Mouse (Mus musculus) megakaryocyte-erythroid progenitor cell, adult 5-6 weeks (primary cell): Measurements from ENCODE around the gene Grk4. TPM values are rescaled to one million over a fixed set of nuclear protein-coding genes. Genes with fewer than 3 reads are reported as not detected.
A peak's percentile ranks its signal among the peaks of the same experiment; 100 is the strongest.

Experiments used
- ATAC-seq: replicated peaks from 2 replicates; pipeline ENCODE4 v1.8.0; 2016; ENCODE audit warnings: mild to moderate bottlenecking, inconsistent platforms; ENCODE audit not compliant: severe bottlenecking, poor library complexity, low FRiP score, low TSS enrichment
- total RNA-seq, 2 experiments: library from RNA; stranded (forward) in 1 of 2; stranded (reverse) in 1 of 2; fragments of 200-1000, 215-1000 nt in 1 of 2; fragments of >200 nt in 1 of 2; fragmentation: Nextera tagmentation in 1 of 2; gene quantifications; 2 replicates each; pipeline ENCODE4 v1.2.3; 2014 to 2017

Grk4 gene
- 0.74 and 5.0 TPM in 2 replicates for total RNA-seq (2014; fragmentation: Nextera tagmentation)
- 0.65 and 0.99 TPM in 2 replicates for total RNA-seq (2017)

DNA sequence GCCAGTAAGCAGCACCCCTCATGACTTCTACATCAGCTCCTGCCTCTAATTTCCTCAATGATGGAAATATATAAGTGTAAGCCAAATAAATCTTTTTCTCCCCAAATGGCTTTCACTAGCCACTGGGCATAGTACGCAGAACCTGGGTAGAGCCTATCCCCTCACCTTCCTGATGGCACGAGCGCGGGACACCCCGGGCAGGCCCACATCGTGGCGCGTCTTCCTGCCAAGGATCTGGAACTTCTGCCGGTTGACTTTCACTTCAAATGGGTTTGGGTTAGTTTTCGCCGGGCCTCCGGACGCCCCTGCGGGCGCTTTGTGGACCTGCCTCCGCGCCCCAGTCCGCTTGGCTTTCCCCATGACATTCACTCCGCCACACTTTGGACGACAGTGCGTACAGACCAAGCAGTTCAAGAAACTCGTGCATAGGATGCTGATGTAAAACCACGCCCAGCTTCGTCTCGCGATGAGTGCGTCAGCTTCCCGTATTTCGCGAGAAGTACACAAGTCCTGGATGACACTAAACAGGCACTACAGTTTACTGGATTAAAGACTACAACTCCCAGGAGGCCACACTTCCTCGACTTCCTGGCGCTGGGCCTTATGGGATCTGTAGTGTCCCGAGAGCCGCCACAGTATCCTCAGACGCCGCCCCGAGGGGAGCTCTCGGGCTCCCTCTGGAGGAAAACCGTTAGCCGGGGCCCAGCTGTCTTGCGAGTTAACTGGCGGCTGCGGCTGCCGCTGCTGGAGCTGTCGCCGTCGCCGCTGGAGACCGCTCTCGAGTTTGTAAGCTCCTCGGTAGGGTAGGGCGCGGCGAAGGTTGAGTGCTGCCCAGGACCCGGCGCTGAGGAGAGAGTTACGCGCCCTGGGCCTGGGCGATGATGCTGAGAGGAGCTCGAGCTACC, at the start of gene Grk4, which contains the start of gene Nop14:
Grk4 (plus strand) TSS at position 694 of the 905 bp plus-strand sequence.
Nop14 (minus strand) TSS at position 463 of the 905 bp plus-strand sequence.
- ATAC-seq, result peak; percentile 97

DNA sequence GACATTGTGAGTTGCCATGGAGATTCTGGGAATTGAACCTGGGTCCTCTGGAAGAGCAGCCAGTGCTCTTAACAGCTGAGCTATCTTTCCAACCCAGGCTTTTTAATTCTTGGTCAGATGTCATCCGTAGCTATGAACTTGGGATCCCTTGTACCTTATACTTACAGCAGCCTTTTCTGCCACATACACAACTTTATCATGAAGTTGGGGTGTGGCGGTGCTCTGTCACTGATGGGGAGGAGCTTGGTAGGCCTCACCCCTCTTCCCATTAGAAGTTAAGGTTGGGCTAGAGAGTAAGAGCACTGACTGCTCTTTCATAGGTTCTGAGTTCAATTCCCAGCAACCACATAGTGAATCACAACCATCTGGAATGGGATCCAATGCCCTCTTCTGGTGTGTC, 27.2 kb upstream of the Grk4 start:
- ATAC-seq, result no peak; the same call in 1 of the 2 replicates

DNA sequence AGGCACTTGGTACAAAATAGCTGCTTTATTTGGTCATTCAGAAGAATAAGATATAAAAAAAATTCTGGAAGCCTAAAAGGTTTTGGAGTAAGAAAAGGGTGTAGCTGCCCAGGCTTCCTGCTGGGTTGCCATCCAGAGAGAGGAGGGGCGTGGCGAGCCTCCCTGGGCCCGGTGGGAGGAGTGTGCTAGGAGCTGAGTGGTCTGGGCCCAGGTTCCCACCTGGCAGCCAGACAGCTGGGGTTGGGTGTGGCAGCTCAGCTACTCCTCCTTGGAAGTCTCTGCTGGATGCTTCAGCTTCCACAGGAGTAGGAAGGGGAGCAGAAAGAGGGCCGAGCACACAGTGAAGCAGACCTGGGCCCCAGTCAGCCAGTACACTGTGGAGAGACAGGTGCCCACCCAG, 26.5 kb upstream of the Grk4 start:
- no peak for ATAC-seq

DNA sequence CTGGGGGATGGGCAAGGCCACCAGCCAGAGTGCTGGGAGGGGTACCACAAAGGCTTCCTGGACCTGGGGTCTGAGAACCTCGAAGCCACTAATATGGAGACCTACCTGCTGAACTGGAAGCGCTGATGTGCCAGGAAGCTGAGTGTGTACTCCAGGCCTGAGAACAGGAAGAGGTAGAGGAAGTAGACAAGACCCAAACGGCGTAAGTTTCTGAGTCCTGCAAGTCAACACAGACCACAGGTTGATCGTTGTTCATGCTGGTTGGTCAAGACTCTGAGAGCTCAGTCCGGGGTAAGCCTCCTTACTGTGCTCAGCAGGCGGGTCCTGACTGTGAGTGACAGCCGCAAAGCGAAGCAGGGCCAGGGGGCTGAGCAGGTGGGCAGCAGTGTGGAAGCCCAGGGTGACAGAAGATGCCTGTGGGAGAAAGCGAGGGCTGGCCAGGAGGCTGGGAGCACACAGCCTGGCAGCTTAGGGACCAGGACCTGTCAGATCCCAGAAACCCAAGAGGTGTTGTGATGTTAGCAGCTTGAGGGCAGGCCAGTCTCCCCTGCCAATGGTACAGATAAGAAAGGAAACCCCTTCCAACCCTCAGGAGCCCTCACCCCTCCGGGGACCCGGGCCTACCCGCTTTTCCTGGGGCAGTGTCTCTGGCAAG, 25.3 kb upstream of the Grk4 start:
- ATAC-seq, result no peak

DNA sequence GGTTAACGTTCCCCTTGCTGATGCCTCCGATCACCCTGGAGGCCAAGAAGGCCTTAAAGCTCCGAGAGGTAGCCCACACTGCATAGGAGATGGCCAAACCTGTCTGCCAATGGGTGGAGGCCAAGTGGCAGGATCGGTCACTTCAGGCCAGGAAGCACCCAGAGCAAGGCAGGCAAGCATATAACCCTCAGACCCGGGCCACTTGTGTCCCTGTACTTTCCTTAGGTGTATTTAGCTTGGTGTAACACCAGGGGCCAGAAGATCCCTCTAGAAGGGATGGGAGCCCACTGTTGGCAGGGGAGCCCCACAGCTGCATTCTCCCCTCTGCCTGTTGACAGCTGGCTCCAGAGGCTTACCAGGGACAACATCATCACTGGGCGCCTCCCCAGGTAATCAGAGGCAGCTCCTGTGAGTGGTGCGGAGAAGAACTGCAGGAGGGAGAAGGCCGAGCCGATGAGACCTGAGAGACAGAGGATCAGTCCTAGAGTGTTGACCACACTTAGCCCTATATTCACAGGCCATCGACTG, 24.4 kb upstream of the Grk4 start:
- no peak for ATAC-seq

DNA sequence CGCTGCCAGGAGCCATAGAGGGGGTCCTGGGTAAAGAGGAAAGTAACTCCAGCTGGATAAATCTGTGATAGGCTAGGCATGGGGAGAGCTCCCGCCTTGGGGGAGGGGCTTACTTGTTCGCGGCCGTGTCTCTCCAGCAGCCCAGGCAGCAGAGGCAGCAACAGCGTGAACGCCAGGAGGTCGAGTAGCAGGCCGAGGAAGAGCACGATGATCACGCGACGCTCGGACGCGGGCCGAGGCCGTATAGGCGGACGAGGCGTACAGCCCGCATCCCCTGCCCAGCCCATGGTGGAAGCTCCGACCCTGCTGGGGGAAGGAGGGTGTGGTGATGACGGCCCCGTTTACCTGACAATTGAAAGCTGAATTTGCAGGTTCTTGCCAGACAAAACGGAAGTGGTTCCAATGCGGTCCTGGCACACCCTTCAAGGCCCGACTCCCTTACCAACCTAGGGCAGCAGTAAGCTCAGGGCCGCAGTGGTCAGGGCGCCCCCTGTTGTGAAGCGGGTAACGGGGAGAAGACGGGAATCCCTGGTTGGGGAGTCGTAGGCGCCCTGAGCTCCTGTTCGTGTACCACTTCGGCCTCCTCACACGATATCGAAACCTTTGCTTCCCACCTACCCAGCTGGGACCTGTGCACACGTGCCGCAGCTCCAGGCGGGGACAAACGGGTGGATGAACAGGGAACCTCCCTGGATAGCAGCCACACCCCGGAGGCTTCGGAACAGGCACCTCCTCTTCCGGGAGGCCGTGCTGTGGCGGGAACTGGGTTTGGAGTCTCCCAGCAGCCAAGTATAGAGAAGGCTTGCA, 23.5 kb upstream of the Grk4 start, which contains the start of gene Mfsd10:
Mfsd10 (minus strand) TSS at position 732 of the 807 bp plus-strand sequence.
- peak; percentile 82 for ATAC-seq

DNA sequence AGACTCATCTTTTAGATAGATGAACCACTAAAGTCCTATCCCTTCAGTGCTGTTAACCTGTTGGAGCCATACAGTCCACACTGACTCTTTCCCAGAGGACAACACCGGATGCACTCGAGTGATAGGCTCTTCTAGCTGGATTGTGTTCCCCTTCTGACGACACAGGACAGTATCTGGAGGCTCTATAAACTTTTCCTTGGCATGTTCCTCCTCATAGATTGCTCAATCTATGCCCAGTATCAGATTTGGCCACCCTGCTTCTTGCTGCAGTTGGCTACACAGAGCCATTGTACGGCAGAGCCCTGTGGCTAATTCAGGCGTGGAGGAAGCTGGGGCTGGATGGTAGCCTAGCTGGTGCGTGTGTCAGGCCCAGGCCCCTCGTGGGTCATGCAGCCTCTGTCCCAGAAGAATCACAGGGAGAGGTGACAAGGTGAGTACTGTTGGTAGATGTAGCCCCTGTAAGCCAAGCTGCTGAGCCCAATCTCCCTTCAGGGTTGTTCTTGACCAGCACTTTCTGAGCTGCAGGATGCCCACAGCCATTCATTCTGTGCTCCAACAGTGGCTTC, 22.5 kb upstream of the Grk4 start:
- no peak for ATAC-seq

DNA sequence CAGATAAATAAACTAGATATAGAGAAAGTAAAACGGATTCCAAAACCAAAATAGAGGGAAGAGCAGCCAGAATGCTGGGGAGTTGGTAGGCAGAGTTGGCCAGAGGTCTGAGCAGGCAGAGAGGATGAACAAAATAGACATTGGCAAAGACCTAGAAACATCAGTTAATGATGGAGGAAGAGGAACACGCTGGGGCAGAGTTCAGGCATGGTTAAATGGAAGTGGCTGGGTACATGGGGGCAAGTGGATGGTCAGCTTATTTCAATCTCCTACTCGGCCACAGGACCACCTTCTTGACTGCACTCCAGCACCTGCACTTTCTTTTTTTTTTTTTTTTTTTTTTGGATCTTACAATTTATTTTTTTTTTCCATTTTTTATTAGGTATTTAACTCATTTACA, 18.2 kb upstream of the Grk4 start:
- no peak for ATAC-seq

DNA sequence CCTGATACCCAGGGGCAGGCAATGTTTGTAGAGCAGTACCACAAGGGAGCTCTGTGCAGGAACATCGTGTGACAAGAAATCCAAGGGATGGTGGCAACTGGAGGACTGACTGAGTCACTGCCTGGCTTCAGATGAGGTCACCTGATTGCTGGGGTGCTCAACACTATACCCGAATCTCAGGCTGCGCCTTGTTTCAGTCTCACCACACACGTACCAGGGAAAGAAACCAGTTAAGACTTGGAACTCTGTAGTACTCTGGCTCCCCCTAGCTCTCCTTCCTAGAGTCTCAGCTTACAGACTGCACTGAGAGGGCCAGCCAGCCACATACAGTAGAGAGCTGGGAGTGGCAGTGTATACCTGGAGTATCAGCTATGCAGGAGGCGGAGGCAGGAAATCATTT, 17.2 kb upstream of the Grk4 start:
- peak; percentile 85 for ATAC-seq

DNA sequence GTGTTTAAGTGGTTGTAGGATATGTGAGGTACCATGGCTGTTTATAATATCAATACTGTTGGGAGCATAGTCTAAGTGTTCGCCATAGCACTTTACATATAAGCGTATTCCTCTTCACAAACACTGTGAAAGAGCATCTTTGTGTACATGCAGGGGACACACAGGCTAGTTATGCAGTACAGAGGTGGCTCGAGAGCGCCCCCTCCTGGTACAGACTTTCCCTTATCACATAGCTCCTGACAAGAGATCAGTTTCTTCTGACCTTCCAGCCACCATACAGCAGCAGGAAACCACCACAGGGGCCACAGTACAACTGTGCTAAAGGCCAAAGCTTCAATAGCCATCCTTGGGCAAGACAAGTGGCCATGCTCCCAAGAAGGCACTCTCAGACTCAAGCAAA, 12.6 kb upstream of the Grk4 start:
- ATAC-seq, result peak; percentile 69; the same call in 1 of the 2 replicates

DNA sequence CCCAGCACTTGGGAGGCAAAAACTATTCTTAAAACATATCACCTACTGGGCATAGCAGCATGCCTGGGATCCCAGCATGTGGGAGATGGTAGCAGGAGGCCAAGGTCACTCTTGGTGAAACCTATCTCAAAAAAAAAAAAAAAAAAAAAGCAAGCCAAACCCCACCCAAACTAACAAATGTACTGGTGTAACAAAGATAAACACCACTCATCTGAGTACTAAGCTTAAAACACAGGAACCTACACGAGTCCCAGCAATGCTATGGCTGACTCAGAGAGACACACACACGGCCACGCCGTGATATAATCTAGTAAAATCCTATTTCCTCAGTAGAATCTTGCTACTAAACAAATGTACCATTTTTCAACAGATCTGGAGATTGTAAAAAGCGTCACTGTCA, 7.2 kb upstream of the Grk4 start:
- ATAC-seq, result peak; percentile 73

DNA sequence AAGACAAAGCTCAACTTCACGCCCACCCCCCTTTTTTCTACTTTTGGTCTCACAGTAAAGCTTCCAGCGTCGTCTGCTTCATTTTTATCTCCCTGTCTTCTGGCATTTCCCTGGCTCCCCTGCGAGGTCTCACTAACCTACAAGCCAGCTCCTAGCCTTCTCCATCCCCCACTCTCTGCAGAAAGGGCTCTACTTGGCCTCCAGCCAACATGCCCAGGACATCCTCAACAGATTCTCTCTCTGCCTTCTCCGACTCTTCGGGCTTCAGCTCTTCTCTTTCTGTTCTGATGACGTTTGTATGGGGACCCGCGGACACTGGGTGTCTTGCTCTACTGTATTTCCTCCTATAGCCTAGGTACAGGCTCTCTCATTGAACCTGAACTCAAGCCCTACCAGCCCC, 5.3 kb upstream of the Grk4 start:
- ATAC-seq, result no peak

DNA sequence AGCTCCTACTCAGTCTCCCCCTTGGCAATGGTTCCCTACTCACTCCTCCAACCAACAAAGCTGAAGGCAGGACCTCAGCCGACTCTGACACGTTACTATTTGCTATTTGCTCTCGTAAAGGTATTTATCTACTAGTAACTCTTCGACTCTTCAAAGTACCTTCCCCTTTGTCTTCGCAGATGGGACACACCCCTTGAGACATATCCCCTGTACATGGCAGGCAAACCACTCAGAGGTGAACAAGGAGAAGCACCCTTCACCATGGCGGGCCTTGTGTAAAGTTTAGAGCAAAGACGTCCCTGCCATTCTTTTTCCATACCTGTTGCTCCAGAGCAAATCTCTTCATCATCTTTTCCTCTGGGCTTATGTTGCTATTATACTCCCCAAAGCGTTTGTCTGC, 2.6 kb upstream of the Grk4 start:
- no peak for ATAC-seq

DNA sequence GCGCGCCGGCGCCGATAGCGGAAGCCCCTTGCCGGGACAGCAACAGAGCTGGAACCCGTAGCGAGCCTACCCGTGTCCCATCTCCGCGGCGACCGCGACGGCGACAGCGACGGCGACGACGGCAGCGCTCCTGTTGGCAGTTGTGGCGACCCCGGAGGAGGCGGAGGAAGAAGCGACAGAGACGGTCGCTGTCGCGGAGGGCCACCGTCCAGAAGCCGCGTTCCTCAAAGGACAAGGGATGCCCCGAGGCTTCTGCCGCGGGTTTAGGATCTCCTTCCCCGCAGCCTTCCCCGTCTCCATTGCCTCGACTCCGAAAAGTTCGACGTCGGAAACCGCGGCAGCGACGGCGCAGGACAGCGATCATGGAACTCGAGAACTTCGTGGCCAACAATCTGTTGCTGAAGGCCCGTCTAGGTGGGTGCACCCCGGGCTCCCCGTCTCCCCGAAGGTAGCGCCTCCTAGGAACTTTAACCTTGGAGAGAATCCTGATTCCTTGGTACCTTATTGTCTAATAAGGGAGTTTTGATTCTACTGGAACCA, 482 bp downstream of the Grk4 start:
- no peak for ATAC-seq

DNA sequence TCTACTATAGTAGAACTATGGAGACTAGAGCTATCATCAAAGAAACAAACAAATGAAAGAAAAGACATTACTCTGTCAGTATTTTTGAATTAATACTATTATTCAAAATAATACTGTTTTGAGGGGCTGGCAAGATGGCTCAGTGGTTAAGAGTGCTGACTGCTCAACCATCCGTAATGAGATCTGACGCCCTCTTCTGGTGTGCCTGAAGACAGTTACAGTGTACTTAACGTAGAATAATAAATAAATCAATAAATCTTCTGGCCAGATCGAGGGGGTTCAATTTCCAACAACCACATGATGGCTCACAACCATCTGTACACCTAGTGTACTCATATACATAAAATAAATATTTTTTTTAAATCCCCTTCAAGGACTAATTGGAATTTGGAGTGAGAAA, 1.7 kb downstream of the Grk4 start:
- no peak for ATAC-seq

DNA sequence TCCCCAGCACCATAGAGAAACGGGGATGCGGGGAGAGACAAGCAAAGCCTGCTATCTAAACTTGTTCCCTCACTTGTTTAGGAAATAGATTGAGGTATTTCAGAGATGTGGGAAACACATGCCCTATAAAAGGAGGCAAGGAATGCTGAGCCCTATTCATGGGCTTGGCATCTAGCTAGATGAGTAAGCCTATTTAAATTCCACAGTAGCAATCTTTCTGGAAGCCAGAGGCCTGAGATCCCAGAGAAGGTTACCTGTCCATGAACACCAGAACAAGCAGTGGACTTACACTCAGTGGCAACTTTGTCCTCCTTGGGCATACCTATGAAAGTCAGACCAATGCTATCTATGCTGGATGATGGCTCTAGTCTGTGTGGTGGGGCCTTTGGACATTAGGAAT, 3.1 kb downstream of the Grk4 start:
- ATAC-seq, result no peak

DNA sequence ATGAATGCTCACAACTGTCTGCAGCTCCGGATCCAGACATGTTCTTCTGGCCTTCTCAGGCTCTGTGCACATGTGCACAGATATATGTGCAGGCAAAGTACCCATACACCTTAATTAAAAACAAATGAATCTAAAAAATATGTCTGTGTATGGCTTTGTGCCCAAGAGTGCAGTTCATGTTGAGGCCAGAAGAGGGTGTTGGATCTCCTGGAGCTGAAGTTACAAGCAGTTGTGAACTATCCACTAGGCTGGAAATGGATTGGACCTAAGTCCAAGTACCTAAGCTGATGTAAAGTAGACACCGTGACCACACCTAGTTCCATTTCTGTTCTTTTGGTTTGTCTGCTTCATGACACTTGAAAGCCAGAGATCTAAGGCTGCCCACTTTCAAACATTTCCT, 9.3 kb downstream of the Grk4 start:
- 0 out of 2 replicates have a peak, but pooled peaks have one; percentile 26 for ATAC-seq

DNA sequence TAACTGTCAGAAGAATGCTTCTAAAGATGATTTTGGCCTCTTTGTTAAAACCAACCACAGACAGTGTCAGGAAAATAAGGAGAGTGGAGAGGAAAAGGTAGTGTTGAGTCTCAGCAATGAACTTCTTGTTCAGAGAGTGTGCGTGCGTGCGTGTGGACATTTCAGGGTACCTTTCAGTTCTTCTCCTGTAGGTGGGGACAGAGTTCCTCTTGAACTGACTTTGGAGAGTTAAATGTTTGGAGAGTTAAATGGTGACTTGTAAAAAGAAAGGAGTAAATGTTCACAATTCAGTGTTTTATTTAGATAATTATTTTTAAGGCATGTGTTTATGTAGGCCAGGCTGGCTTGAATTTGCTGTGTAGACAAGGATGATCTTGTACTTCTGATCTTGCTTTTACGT, 10.1 kb downstream of the Grk4 start:
- no peak; the same call in 1 of the 2 replicates for ATAC-seq

DNA sequence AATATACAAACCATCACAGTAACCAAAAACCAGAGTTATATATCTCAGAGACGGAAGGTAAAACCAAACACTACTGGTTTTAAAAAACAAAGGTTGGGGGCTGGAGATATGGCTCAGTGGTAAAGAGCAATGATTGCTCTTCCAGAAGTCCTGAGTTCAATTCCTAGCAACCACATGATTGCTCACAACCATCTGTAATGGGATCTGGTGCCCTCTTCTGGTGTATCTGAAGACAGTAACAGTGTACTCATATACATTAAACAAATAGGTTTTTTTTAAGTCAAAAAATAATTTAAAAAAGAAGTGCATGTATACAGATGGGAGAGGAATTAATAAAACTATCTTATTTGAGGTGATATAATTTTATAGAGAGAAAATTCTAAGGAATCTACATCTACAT, 29.7 kb downstream of the Grk4 start:
- ATAC-seq, result no peak
